Mouse (Mus musculus) stomach, postnatal 0 days (tissue): ENCODE measurements around the gene Dusp14.

Experiments used
- CTCF ChIP-seq: IDR thresholded peaks from 2 replicates; pipeline ENCODE4 v1.5.1; 2016; ENCODE audit warnings: antibody characterized with exemption, low read depth, mild to moderate bottlenecking, moderate library complexity
- EP300 ChIP-seq: optimal IDR thresholded peaks from 2 replicates; pipeline ENCODE3; 2016; ENCODE audit warnings: antibody characterized with exemption

GRCm38 (mm10) chr11:84042808-84043762 lies 26.0 kb downstream of the Dusp14 start:
- TF ChIP-seq CTCF (no peak), EP300 (no peak)
